Mouse (Mus musculus) stomach, embryonic 15.5 days (tissue): ENCODE results near the gene Msi2. TPM values are rescaled to one million over a fixed set of nuclear protein-coding genes. Genes with fewer than 3 reads are reported as not detected.

Experiments used
- ATAC-seq: fragments of 200-750 bp; cut with Nextera tagmentation; 2 replicates; pipeline ENCODE4 v1.8.0; 2017; ENCODE audit warnings: low read depth, moderate number of reproducible peaks, moderate TSS enrichment; ENCODE audit not compliant: insufficient read depth, low FRiP score
- H3K27ac ChIP-seq: fragments of 300-500 bp; sonication (generic); 2 replicates; pipeline ENCODE4 v1.5.1; 2015; ENCODE audit warnings: mild to moderate bottlenecking, inconsistent platforms
- H3K27me3 ChIP-seq: fragments of 300-500 bp; sonication (generic); replicated peaks from 2 replicates; pipeline ENCODE4 v1.6.1; 2015; ENCODE audit warnings: inconsistent platforms
- H3K36me3 ChIP-seq: fragments of 300-500 bp; sonication (generic); 2 replicates; pipeline ENCODE4 v1.6.1; 2015; ENCODE audit warnings: inconsistent platforms
- H3K4me1 ChIP-seq: fragments of 300-500 bp; sonication (generic); 2 replicates; pipeline ENCODE4 v1.6.1; 2015; ENCODE audit warnings: inconsistent platforms
- H3K4me2 ChIP-seq: fragments of 300-500 bp; sonication (generic); 2 replicates; pipeline ENCODE4 v1.6.1; 2015; ENCODE audit warnings: mild to moderate bottlenecking, inconsistent platforms
- H3K4me3 ChIP-seq: fragments of 300-500 bp; sonication (generic); replicated peaks from 2 replicates; pipeline ENCODE4 v1.5.1; 2015; ENCODE audit warnings: inconsistent platforms
- H3K9ac ChIP-seq: fragments of 300-500 bp; sonication (generic); 2 replicates; pipeline ENCODE4 v1.6.1; 2015; ENCODE audit warnings: inconsistent platforms
- H3K9me3 ChIP-seq: fragments of 300-500 bp; sonication (generic); 2 replicates; pipeline ENCODE4 v1.6.1; 2016; ENCODE audit warnings: inconsistent platforms
- WGBS: fragments of 180-500 bp; shearing (Covaris S2); methylation state at CpG from one replicate; pipeline ENCODE4 v1.1.7; 2015; 5-methylcytosine and 5-hydroxymethylcytosine counted together
- polyA plus RNA-seq: library from polyadenylated mRNA; unstranded; fragments of >200 nt; fragmentation: Nextera tagmentation; extraction: Ambion mirVana; gene quantifications from 2 replicates; pipeline ENCODE4 v1.2.1, GENCODE M21; 2015

Msi2 gene
- polyA plus RNA-seq, 1 experiment from 2014 or later: 13.7 TPM

DNA sequence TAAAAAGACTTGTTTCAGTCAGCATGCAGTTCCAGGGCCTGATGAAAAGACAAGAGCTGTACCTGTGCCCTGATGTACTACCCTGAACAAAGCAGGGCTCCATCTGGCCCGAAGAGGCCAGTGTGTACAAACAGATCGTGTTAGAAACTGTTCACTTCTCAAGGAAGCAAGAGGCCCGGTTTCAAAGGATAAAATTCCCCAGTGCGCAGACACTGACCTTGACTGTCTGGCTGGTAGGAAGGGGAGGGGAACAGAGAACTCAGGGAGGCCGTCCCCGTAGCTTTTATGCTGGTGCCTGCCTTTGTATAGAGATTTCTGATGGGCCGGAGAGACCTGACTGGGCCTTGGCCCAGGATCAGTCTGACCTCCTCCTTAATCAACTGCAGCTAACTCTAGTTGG, 316.0 kb downstream of the Msi2 start:
- WGBS: 37% methylated on average over 7 of the region's 7 CpGs
- Histone ChIP-seq H3K4me1 (peaks cover 56% of the 10 kb centered on the region), H3K27ac (peak overlapping the region; percentile 29)

DNA sequence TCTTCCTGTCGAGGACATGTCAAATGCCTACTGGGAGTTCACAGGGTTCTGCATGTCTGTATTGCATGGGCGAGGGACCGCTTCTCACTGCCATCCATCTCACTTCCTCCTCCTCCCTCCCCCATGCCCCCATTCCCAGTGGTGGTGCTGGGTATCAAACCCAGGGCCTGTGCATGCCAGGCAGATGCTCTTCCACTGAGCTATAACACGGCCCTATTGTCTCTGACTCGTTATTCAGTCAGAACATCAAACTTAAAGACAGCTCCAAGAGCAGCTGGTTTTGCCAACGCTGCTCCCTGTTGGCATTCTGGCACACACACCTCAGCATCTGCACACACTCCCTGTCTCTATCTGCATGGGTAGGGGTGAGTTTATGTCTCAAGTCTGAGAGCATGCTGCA, 317.0 kb downstream of the Msi2 start:
- Histone ChIP-seq H3K27ac (0 out of 2 replicates have a peak overlapping the region, but pooled peaks have one; percentile 18), H3K4me3 (no peak overlapping the region), H3K27me3 (no peaks in the 10 kb centered on the region), H3K4me1 (peaks cover 52% of the 10 kb centered on the region), H3K36me3 (no peaks in the 10 kb centered on the region), H3K9me3 (no peaks in the 10 kb centered on the region), H3K9ac (no peak overlapping the region), H3K4me2 (no peak overlapping the region)
- ATAC-seq: no peak
- WGBS: 83% methylated on average over 6 of the region's 6 CpGs

More for the DNA sequence above, 316.0 kb downstream of the Msi2 start:
- no peak for ATAC-seq
- no peak overlapping the region for H3K4me2 ChIP-seq
- no peak overlapping the region for H3K9ac ChIP-seq
- H3K36me3 ChIP-seq: no peaks in the 10 kb centered on the region
- no peaks in the 10 kb centered on the region for H3K27me3 ChIP-seq
- no peak overlapping the region for H3K4me3 ChIP-seq
- no peaks in the 10 kb centered on the region for H3K9me3 ChIP-seq

DNA sequence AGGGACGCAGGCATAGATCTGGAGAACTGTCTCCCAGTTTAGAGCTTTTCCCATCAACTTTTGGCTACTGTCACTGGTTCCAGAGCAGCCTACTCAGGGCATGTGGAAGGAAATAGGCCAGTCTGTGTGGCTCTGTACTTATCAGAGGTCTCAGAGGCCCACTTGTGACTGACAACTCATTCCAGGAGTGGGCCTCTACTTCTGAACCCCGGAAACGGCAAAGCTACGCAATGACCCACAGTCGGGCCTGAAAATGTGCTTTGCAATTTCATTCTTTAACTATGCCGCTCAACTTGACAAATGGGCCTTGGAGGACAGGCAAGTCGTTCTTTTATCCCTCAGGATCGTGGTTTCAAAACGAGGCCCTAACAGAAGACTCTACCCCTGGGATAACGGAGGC, 317.4 kb downstream of the Msi2 start:
- ATAC-seq: no peak
- H3K27ac ChIP-seq: no peak overlapping the region
- 80% methylated on average over 10 of the region's 10 CpGs for WGBS

DNA sequence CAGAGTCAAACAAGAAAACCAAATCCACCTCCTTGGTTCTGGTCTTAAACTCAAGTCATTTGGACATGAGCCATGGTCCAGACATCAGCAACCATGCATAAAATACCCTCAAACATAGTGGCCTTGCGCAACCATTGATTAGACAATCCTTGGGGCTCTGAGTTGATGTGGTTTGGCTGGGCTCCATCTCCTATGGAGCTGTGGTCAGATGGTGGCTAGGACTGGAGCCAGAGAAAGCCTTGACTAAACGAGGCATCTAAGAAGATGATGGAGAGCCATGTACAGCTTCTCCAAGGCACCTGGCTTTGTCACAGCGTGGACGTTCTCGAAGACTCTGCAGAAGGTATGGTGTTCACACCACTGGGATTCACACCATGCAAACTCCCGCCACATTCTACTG, 318.1 kb downstream of the Msi2 start:
- no peaks in the 10 kb centered on the region for H3K36me3 ChIP-seq
- ATAC-seq: no peak
- H3K4me1 ChIP-seq: peaks cover 46% of the 10 kb centered on the region
- WGBS: 77% methylated on average over 6 of the region's 6 CpGs
- H3K27me3 ChIP-seq: no peaks in the 10 kb centered on the region
- H3K27ac ChIP-seq: no peak overlapping the region
- H3K9ac ChIP-seq: no peak overlapping the region
- no peak overlapping the region for H3K4me2 ChIP-seq
- no peak overlapping the region for H3K4me3 ChIP-seq
- H3K9me3 ChIP-seq: no peaks in the 10 kb centered on the region

More for the DNA sequence above, 317.4 kb downstream of the Msi2 start:
- H3K4me2 ChIP-seq: no peak overlapping the region
- no peaks in the 10 kb centered on the region for H3K36me3 ChIP-seq
- no peak overlapping the region for H3K9ac ChIP-seq
- H3K4me1 ChIP-seq: peaks cover 48% of the 10 kb centered on the region
- no peaks in the 10 kb centered on the region for H3K27me3 ChIP-seq
- no peaks in the 10 kb centered on the region for H3K9me3 ChIP-seq
- no peak overlapping the region for H3K4me3 ChIP-seq

DNA sequence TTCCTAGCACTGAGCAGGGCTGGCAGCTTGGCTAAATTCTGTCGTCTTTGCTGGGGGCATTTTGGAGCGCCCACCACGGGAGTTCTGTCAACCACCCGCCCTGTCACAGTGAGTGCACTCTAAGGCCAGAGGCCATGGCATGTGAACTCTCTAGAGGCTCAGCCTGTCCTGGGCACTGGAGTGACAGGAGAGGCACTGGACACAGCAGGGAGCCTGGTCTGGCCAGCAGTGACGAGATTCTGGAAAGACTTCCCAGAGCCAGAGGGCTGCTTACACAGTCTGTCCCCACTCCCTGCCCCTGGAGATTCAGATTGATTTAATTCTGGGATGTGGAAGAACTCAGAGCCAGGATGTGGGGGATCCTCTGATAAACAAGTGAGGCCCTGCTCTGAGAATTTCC, 318.9 kb downstream of the Msi2 start:
- Histone ChIP-seq H3K36me3 (no peaks in the 10 kb centered on the region), H3K9ac (no peak overlapping the region), H3K27me3 (no peaks in the 10 kb centered on the region), H3K4me3 (no peak overlapping the region), H3K9me3 (no peaks in the 10 kb centered on the region), H3K4me2 (no peak overlapping the region), H3K4me1 (peaks cover 45% of the 10 kb centered on the region), H3K27ac (no peak overlapping the region)
- no peak for ATAC-seq
- WGBS: 55% methylated on average over 5 of the region's 5 CpGs

DNA sequence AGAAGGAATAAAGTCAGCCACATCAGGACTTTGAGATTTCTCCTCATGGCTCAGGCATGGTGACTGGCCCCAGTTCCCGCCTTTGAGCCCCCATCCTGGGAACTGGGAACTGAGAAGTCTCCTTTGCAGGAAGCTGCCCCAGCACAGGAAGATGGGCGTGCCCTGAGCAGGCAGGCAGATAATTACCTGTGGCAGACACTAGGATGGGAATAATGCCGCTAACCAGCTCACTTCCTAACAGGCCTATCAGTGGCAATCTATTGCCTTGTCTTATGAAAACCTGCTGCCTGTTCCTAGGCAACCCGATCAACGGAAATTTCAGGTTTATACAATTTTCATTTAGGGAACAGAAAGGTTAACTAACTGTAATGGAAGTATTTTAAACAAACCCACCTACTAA, 319.3 kb downstream of the Msi2 start:
- whole genome bisulfite sequencing: 74% methylated on average over 5 of the region's 5 CpGs
- Histone ChIP-seq H3K36me3 (no peaks in the 10 kb centered on the region), H3K4me3 (no peak overlapping the region), H3K9me3 (no peaks in the 10 kb centered on the region), H3K27ac (no peak overlapping the region), H3K4me1 (peaks cover 44% of the 10 kb centered on the region), H3K9ac (no peak overlapping the region), H3K4me2 (no peak overlapping the region), H3K27me3 (no peaks in the 10 kb centered on the region)
- ATAC-seq: no peak

DNA sequence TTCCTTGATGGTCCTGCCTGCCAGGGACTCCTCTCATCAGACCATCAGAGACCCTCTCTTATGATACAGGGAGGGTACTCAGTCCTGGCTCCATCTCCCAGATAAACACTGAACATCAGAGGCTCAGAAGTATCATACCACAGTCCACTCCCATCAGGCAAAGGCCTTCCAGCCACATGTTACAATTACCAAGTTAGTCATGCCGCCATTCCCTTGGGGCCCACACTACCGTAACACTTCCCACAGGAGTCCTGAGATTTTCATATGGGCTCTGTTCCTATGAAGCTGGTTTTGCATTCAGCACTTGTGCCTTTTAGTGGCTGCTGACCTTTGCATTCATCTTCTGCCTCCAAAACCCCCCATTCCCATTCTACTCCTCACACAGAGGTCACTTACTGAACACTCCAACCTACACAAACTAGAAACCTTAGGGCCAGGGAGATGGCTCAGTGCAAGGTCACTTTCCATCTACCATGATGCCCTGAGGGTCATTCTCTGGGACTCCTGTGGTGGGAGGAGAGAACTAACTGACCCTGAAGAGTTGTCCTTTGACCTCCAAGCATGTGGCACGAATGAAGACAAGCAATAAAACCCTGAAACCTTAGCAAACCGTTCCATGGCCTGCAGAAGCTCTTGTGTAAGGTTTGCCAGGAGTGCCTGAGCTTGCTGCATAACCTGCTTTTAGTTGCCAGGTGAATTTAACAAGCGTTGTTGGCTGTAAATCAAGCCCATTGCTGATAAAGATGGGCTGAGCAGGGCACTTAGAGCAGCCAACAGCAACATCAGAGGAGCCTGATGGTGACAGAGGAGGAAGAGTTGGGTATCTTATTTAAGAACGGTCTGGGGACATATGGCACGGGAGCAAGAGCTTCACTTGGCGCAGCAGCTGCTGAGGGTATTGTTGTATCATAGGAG, 323.0 kb downstream of the Msi2 start:
- peaks cover 16% of the 10 kb centered on the region; the same call in 1 of the 2 replicates for H3K4me1 ChIP-seq
- no peaks in the 10 kb centered on the region for H3K36me3 ChIP-seq
- no peak overlapping the region for H3K4me2 ChIP-seq
- H3K9me3 ChIP-seq: no peaks in the 10 kb centered on the region
- 70% methylated on average over 8 of the region's 8 CpGs for WGBS
- H3K27me3 ChIP-seq: no peaks in the 10 kb centered on the region
- H3K27ac ChIP-seq: peak overlapping the region; percentile 48
- H3K4me3 ChIP-seq: no peak overlapping the region
- H3K9ac ChIP-seq: no peak overlapping the region
- ATAC-seq: no peak

DNA sequence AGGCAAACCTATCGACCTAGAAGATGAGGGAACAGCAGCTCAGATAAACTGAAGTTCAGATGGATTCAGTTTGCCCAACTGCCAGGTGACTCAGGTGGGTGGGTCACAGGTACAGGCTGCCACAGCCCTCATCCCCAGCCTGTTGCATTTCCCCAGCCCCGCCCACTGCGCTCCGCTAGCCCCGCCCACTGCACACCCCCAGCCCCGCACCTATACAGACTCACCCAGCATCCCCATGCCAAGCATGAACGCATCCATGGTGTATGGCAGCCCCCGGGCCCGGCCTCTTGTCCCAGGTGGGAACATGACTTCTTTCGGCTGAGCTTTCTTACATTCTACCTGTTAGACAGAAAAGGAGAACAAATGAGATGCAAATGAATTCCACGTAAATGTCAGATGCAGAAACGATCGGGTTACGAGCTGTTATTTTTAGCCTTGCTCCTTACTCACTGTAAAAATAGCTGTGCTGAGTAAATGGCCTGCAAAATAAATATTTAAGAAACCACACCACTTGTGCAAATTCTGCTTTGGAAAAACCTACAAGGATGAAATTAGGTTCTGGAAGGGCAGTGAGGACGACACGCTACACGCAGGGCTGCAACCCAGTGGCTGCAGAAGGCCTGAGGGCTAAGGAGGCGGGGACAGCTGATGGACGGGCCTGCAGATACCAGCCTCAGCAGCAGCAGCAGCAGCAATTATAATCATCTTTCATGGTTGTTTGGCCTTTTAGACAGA, 323.8 kb downstream of the Msi2 start:
- WGBS: 55% methylated on average over 19 of the region's 19 CpGs
- Histone ChIP-seq H3K4me1 (0 out of 2 replicates have a peak, but pooled peaks cover 14% of the 10 kb centered on the region), H3K27me3 (no peaks in the 10 kb centered on the region), H3K4me3 (no peak overlapping the region), H3K36me3 (no peaks in the 10 kb centered on the region), H3K4me2 (peak overlapping the region; percentile 19; the same call in 1 of the 2 replicates), H3K9me3 (no peaks in the 10 kb centered on the region), H3K27ac (peak overlapping the region; percentile 63), H3K9ac (no peak overlapping the region)
- ATAC-seq: peak; percentile 77

DNA sequence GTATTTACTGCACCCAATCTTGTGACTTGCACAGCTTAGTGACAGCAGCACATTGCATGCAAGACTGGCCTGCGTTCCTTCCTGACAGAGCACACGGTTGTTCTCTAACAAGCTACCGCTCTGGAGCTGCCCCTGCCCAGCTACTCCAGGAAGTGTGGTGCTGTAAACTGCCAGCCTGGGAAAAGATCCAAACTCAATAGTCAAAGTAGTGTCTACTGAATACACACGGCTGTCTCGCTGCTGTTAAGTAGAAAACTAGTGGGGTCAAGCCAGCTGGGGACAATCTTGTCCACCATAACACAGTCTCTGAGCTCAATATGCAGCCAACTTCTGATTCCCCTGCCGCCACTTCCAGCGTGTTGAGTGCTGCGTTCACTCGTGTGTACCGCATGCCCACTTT, 325.6 kb downstream of the Msi2 start:
- no peak overlapping the region for H3K9ac ChIP-seq
- WGBS: 80% methylated on average over 10 of the region's 10 CpGs
- ATAC-seq: no peak
- no peaks in the 10 kb centered on the region for H3K27me3 ChIP-seq
- no peak overlapping the region for H3K4me2 ChIP-seq
- H3K36me3 ChIP-seq: no peaks in the 10 kb centered on the region
- H3K4me3 ChIP-seq: no peak overlapping the region
- H3K4me1 ChIP-seq: 0 out of 2 replicates have a peak, but pooled peaks cover 11% of the 10 kb centered on the region
- no peaks in the 10 kb centered on the region for H3K9me3 ChIP-seq
- H3K27ac ChIP-seq: no peak overlapping the region

DNA sequence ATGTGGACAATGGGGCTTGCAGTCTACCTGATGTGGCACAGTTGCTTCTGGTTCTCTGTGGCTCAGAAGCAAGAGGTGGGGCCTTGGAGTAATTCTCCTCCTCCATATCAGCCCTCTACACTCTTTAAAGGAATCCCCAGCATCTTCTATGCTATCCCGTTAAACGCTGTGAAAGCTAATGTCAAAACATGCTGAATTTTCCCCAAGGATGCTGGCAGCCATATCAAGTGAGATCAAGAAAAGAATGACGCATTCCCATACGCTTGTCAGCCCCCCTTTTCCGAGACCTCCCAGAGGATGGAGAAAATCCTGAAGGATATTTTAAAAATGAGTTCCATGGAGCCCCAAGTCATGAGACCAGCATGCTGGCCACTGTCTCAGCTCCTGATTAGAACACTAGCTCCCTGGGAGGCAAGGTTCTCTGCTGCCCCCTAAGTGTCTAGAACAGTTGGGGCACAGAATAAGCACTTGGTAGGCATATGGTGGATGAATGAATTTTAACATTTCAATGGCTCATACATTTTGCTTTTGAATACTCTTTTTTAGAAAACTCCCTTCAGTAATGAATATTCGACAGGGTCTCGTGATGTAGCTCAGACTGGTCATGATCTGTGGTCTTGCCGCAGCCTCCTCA, 327.0 kb downstream of the Msi2 start:
- Histone ChIP-seq H3K36me3 (no peaks in the 10 kb centered on the region), H3K27me3 (no peaks in the 10 kb centered on the region), H3K9ac (no peak overlapping the region), H3K4me1 (0 out of 2 replicates have a peak, but pooled peaks cover 11% of the 10 kb centered on the region), H3K4me2 (no peak overlapping the region), H3K27ac (no peak overlapping the region), H3K4me3 (no peak overlapping the region), H3K9me3 (no peaks in the 10 kb centered on the region)
- 84% methylated on average over 8 of the region's 8 CpGs for WGBS
- ATAC-seq: no peak

DNA sequence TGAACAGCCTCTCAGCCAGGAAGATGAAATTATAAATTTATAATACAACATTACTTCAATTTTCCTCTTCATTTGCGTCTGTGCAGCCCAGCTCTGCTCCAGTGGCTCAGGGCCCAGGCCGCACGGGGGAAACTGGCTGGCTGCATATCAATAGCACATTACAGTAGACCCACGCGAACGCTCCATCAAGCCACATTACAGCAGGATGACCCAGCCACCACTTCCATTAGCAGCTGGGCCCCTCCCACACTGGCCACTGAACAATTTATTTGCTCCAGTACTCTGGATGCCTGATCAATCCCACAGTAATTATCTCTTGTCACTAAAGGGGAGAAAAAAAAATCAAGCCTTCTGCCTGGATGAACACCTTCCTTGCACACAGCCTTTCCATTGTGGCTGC, 328.8 kb downstream of the Msi2 start:
- WGBS: 85% methylated on average over 6 of the region's 6 CpGs
- Histone ChIP-seq H3K36me3 (no peaks in the 10 kb centered on the region), H3K9ac (no peak overlapping the region), H3K4me1 (0 out of 2 replicates have a peak, but pooled peaks cover 3% of the 10 kb centered on the region), H3K27me3 (no peaks in the 10 kb centered on the region), H3K4me2 (no peak overlapping the region), H3K9me3 (no peaks in the 10 kb centered on the region), H3K4me3 (no peak overlapping the region), H3K27ac (no peak overlapping the region)
- no peak for ATAC-seq
